Mouse (Mus musculus) cortical plate, adult 2 months (tissue): ENCODE measurements around the gene Ptprk. TPM values are rescaled to one million over a fixed set of nuclear protein-coding genes. Genes with fewer than 3 reads are reported as not detected.

Experiments
- H3K27ac ChIP-seq: fragments of 200-500 bp; 2 replicates; pipeline ENCODE4 v1.5.1; 2012; ENCODE audit warnings: low read length, control low read depth, inconsistent platforms; ENCODE audit not compliant: insufficient read depth
- H3K4me1 ChIP-seq: fragments of 200-500 bp; 2 replicates; pipeline ENCODE4 v1.6.1; 2011; ENCODE audit warnings: low read length; ENCODE audit not compliant: control insufficient read depth, insufficient read depth
- H3K4me3 ChIP-seq: fragments of 200-500 bp; 2 replicates; pipeline ENCODE4 v1.5.1; 2011; ENCODE audit warnings: mild to moderate bottlenecking, low read length, control low read depth; ENCODE audit not compliant: insufficient read depth
- CTCF ChIP-seq: fragments of 200-500 bp; IDR thresholded peaks from 2 replicates; pipeline ENCODE4 v1.5.1; 2011; ENCODE audit warnings: mild to moderate bottlenecking, control low read depth, low read length; ENCODE audit not compliant: insufficient read depth; ENCODE audit errors: extremely low read depth
- POLR2A ChIP-seq: fragments of 200-500 bp; IDR thresholded peaks from 2 replicates; pipeline ENCODE4 v1.6.1; 2011; ENCODE audit warnings: mild to moderate bottlenecking, low read length, control low read depth; ENCODE audit not compliant: insufficient read depth; ENCODE audit errors: extremely low read depth
- polyA plus RNA-seq: library from polyadenylated mRNA; depleted of rRNA; stranded (reverse); fragments of >200 nt; gene quantifications from 2 replicates; pipeline ENCODE4 v1.2.3, GENCODE M21; 2012

The Ptprk gene
- polyA plus RNA-seq, 1 experiment = 45.0 TPM

- no peak overlapping the region for H3K27ac ChIP-seq
- no peak overlapping the region for H3K4me3 ChIP-seq
- TF ChIP-seq POLR2A = no peak
- TF ChIP-seq CTCF = no peak
- no peaks in the 10 kb centered on the region for H3K4me1 ChIP-seq
Measured at GRCm38 (mm10) chr10:28636096-28636495, 561.5 kb downstream of the Ptprk start.

GRCm38 (mm10) chr10:28641887-28642286 lies 567.3 kb downstream of the Ptprk start:
- Histone ChIP-seq H3K27ac (no peak overlapping the region), H3K4me3 (no peak overlapping the region), H3K4me1 (no peaks in the 10 kb centered on the region)
- TF ChIP-seq POLR2A = no peak
- TF ChIP-seq CTCF = no peak
